Mouse (Mus musculus) midbrain, embryonic 16.5 days (tissue): ENCODE measurements around the gene Sec22a. TPM values are rescaled to one million over a fixed set of nuclear protein-coding genes. Genes with fewer than 3 reads are reported as not detected.
A peak's percentile ranks its signal among the peaks of the same experiment; 100 is the strongest.

Experiments used
- ATAC-seq: fragments of 200-750 bp; cut with Nextera tagmentation; 2 replicates; pipeline ENCODE4 v1.8.0; 2017; ENCODE audit warnings: moderate TSS enrichment
- H3K27ac ChIP-seq: fragments of 300-500 bp; sonication (generic); 2 replicates; pipeline ENCODE4 v1.5.1; 2014; ENCODE audit warnings: mild to moderate bottlenecking, low read length, mixed read lengths
- H3K27me3 ChIP-seq: fragments of 300-500 bp; sonication (generic); 2 replicates; pipeline ENCODE4 v1.6.1; 2014; ENCODE audit warnings: low read depth, low read length, mixed read lengths; ENCODE audit not compliant: control insufficient read depth, insufficient read depth
- H3K36me3 ChIP-seq: fragments of 300-500 bp; sonication (generic); 2 replicates; pipeline ENCODE4 v1.6.1; 2014; ENCODE audit warnings: mild to moderate bottlenecking, low read length, moderate library complexity, mixed read lengths; ENCODE audit not compliant: control insufficient read depth, insufficient read depth
- H3K4me1 ChIP-seq: fragments of 300-500 bp; sonication (generic); 2 replicates; pipeline ENCODE4 v1.6.1; 2014; ENCODE audit warnings: mild to moderate bottlenecking, low read length, mixed read lengths; ENCODE audit not compliant: control insufficient read depth, insufficient read depth
- H3K4me2 ChIP-seq: fragments of 300-500 bp; sonication (generic); 2 replicates; pipeline ENCODE4 v1.6.1; 2014; ENCODE audit warnings: mild to moderate bottlenecking, low read length, mixed read lengths
- H3K4me3 ChIP-seq: fragments of 300-500 bp; sonication (generic); 2 replicates; pipeline ENCODE4 v1.5.1; 2014; ENCODE audit warnings: low read depth, mild to moderate bottlenecking, low read length, moderate library complexity, mixed read lengths
- H3K9ac ChIP-seq: fragments of 300-500 bp; sonication (generic); 2 replicates; pipeline ENCODE4 v1.6.1; 2014; ENCODE audit warnings: low read depth, low read length, mixed read lengths
- H3K9me3 ChIP-seq: fragments of 300-500 bp; sonication (generic); replicated peaks from 2 replicates; pipeline ENCODE4 v1.6.1; 2014; ENCODE audit warnings: mild to moderate bottlenecking, low read length, mixed read lengths; ENCODE audit not compliant: control insufficient read depth, poor library complexity, severe bottlenecking
- WGBS: fragments of 180-500 bp; shearing (Covaris S2); extraction: QIAGEN DNeasy Blood & Tissue Kit; methylation state at CpG from one replicate; pipeline ENCODE4 v1.1.7; 2014; 5-methylcytosine and 5-hydroxymethylcytosine counted together
- polyA plus RNA-seq: library from polyadenylated mRNA; unstranded; fragments of >200 nt; fragmentation: Nextera tagmentation; extraction: Ambion mirVana; gene quantifications from 2 replicates; pipeline ENCODE4 v1.2.1, GENCODE M21; 2015

Gene Sec22a
- polyA plus RNA-seq, 1 experiment from 2014 or later, result 40.4 TPM

DNA sequence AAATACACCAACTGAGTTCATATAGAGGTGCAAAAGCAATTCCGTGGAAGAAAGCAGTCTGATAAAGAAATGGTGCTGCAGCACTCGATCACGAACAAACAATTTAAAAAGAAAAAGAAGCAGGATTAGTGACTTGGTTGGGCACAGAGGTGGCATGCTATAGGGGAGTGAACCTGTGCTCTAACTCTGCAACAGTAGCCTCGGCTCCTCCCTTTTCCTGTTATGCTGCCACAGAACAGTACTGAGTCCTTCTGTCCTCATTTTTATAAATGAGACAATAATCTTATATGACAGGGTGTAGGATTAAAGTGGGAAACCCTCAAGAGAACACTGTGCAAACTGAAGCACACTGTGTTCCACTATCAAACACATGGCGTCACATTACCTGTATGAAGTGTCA is 46.3 kb downstream of the Sec22a start:
- Histone ChIP-seq H3K27me3 (no peaks in the 10 kb centered on the region), H3K4me1 (no peaks in the 10 kb centered on the region), H3K9ac (no peak overlapping the region), H3K27ac (no peak overlapping the region), H3K36me3 (0 out of 2 replicates have a peak, but pooled peaks cover 2% of the 10 kb centered on the region), H3K4me2 (no peak overlapping the region), H3K9me3 (no peaks in the 10 kb centered on the region), H3K4me3 (no peak overlapping the region)
- WGBS, result 85% methylated on average over 5 of the region's 5 CpGs
- no peak for ATAC-seq

DNA sequence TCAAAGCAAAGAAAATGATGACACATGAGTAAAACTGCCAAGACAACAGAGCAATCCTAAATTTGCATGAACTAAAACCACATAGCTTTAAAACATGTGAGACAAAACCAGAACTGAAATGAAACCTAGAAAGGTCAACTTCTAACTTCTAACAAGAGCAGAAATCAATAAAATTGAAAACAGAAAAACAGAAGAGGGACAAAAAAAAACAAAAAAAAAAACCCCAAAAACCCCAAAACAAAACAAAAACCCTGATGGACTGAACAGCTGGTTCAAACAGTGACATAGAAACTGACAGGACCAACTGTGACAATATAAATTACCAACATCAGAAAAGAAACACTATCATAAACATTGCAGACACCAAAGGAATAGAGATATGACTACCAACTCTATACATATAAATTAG is 46.9 kb downstream of the Sec22a start:
- no peaks in the 10 kb centered on the region for H3K9me3 ChIP-seq
- no peak for ATAC-seq
- H3K9ac ChIP-seq, result no peak overlapping the region
- no peak overlapping the region for H3K4me3 ChIP-seq
- H3K4me2 ChIP-seq, result no peak overlapping the region
- H3K4me1 ChIP-seq, result peaks cover under 1% of the 10 kb centered on the region; the same call in 1 of the 2 replicates
- no peak overlapping the region for H3K27ac ChIP-seq
- H3K27me3 ChIP-seq, result no peaks in the 10 kb centered on the region
- 0 out of 2 replicates have a peak, but pooled peaks cover 2% of the 10 kb centered on the region for H3K36me3 ChIP-seq

DNA sequence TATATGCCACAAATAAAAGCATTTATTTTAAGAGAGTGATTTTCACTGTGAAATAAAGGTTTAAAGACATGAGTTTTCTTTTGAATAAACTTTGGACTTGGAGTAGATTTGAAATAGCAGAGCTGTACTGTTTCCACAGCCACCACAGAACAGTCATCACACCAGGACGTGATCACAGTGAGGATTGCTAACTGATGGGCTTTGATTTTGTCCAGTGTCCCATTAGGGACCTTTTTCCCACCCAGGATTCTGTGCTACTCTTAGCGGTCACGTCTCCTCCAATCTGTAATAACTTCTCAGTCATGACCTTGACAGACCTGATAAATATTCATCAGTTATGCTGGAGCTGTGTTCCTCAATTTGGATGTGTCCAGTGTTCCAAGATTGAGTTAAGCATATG is 48.2 kb downstream of the Sec22a start:
- no peaks in the 10 kb centered on the region for H3K27me3 ChIP-seq
- WGBS, result 43% methylated on average over 3 of the region's 3 CpGs

DNA sequence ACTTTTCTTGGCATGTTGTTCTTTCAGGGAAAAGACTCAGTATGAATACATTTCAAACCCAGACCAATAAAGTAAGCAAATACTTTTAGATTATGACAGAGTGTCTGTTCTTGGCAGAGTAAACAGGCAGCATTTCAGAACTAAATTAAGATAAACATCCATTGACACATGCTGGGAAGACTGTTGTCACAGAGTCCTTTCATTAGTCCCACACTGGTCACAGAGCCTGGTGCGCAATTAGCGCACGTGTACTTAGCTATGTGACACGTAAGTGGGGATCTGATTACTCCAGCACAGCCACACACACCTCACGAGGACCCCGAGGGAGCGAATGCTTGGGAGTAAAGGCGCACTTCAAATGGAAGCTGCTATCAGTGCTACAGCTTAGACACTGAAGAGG is 52.1 kb downstream of the Sec22a start:
- no peak overlapping the region for H3K4me2 ChIP-seq
- H3K27ac ChIP-seq, result no peak overlapping the region
- H3K9ac ChIP-seq, result no peak overlapping the region
- 55% methylated on average over 8 of the region's 8 CpGs for WGBS
- no peaks in the 10 kb centered on the region for H3K27me3 ChIP-seq
- 0 out of 2 replicates have a peak, but pooled peaks have one; percentile 36 for ATAC-seq
- 0 out of 2 replicates have a peak, but pooled peaks cover 2% of the 10 kb centered on the region for H3K36me3 ChIP-seq
- no peak overlapping the region for H3K4me3 ChIP-seq
- H3K4me1 ChIP-seq, result peaks cover 3% of the 10 kb centered on the region; the same call in 1 of the 2 replicates
- H3K9me3 ChIP-seq, result no peaks in the 10 kb centered on the region

More for the DNA sequence above, 48.2 kb downstream of the Sec22a start:
- H3K9ac ChIP-seq, result no peak overlapping the region
- H3K36me3 ChIP-seq, result 0 out of 2 replicates have a peak, but pooled peaks cover 2% of the 10 kb centered on the region
- H3K9me3 ChIP-seq, result no peaks in the 10 kb centered on the region
- no peak overlapping the region for H3K4me2 ChIP-seq
- peaks cover 3% of the 10 kb centered on the region; the same call in 1 of the 2 replicates for H3K4me1 ChIP-seq
- H3K4me3 ChIP-seq, result no peak overlapping the region
- ATAC-seq, result no peak
- H3K27ac ChIP-seq, result no peak overlapping the region

DNA sequence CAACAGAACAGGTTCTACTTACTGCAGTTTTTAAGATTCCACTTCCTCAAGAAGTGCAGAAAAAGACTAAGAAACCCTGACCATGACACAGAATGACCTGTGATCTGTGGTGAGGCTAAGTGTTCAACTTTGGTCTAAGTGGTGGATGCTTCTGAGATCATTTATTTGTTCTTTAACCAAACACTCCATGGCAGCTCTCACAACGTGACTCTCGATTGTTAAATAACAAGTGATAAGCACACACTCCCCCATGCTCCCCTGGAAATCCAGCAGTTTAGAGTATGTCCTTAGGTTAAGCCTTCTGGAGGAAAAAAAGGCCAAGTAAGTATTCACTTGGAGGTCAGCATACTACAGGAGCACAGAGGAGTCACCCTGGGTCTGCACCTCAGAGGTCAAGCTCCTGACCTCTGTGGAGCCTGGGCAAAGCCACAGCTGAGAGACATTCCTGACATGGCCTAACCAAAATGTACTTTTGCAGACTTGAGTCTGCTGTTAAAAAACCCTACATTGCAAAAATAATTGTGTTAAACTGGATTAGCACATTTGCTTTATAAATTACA is 53.1 kb downstream of the Sec22a start:
- no peak overlapping the region for H3K9ac ChIP-seq
- H3K27me3 ChIP-seq, result no peaks in the 10 kb centered on the region
- no peak for ATAC-seq
- H3K4me2 ChIP-seq, result no peak overlapping the region
- H3K27ac ChIP-seq, result no peak overlapping the region
- H3K4me1 ChIP-seq, result peaks cover 3% of the 10 kb centered on the region; the same call in 1 of the 2 replicates
- 40% methylated on average over 2 of the region's 2 CpGs for WGBS
- no peak overlapping the region for H3K4me3 ChIP-seq
- H3K36me3 ChIP-seq, result 0 out of 2 replicates have a peak, but pooled peaks cover 4% of the 10 kb centered on the region
- no peaks in the 10 kb centered on the region for H3K9me3 ChIP-seq

DNA sequence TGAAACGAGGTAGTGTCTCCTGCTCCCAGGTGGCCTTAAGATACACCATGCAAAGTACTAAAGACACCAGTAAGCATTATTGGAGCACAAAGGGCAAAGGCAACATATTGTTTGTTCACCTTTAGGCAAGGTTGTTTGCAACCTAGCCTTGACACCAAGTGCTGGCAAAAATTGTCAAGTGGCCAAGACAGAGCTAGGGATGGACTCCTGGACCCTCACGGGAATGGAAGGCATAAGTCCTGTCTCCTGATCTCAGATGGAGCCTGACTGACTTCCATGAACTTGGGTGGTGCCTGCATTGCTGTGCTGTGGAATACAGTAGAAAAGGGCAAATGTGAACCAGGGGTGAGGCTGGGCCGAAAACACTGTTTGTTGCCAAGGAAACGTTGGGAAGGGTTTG is 54.1 kb downstream of the Sec22a start:
- Histone ChIP-seq H3K27ac (no peak overlapping the region), H3K27me3 (no peaks in the 10 kb centered on the region), H3K4me3 (no peak overlapping the region), H3K4me2 (no peak overlapping the region), H3K9ac (no peak overlapping the region), H3K36me3 (peaks cover 4% of the 10 kb centered on the region; the same call in 1 of the 2 replicates), H3K9me3 (no peaks in the 10 kb centered on the region), H3K4me1 (peaks cover 3% of the 10 kb centered on the region; the same call in 1 of the 2 replicates)
- no peak for ATAC-seq
- 87% methylated on average over 4 of the region's 4 CpGs for WGBS

DNA sequence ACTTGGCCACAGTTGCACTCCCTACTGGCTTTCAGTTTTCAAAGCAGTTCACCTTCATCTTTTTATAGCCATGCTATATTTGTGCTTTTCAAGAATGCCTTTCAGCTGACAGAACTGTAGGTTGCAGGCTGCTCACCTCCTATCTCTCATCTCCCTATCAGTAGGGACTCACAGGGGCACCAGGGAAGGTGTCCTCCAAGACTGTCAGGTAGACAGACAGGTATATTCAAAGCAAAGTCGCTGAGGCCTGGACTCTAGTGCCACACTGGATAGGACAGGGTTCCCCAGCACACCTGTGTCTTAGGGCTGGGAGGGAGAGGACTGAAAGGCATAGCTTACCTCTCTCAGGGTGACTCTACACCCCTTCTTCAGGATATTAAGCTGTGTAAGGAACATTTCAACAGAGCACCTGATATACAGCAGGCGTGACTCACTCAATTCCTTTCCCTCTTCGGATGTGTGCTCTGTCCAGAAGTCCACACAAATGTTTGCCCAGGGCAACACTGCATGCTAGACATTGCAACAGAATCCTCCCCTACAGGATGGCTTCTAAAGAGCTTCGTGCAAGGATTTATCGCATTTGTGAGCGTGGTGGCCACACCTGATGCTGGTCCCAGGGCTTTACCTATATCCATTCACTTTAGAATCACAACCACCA is 55.1 kb downstream of the Sec22a start:
- H3K9ac ChIP-seq, result no peak overlapping the region
- peaks cover 8% of the 10 kb centered on the region for H3K36me3 ChIP-seq
- H3K9me3 ChIP-seq, result no peaks in the 10 kb centered on the region
- no peak for ATAC-seq
- no peak overlapping the region for H3K4me3 ChIP-seq
- H3K27me3 ChIP-seq, result no peaks in the 10 kb centered on the region
- 95% methylated on average over 6 of the region's 6 CpGs for WGBS
- H3K4me1 ChIP-seq, result peaks cover 3% of the 10 kb centered on the region; the same call in 1 of the 2 replicates
- no peak overlapping the region for H3K4me2 ChIP-seq
- H3K27ac ChIP-seq, result no peak overlapping the region

DNA sequence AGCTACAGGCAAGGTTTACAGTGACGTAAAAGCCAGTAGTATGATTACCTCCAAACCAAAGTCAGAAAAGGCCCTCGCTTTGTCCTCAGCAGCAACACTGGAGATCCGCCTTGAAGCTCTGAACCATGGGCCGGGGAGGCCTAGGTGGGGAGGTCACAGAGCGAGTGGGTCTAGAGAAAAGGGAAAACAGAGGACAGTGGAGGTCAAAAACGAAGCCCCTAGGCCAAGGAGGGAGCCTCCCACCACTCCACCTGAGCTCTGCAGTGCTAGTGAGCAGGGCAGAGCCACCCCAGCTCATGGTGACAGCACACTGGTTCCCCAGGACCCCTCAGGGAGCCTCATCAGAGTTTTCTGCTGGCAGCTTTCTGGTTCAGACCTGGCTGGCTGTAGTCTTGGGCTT is 55.7 kb downstream of the Sec22a start:
- WGBS, result 90% methylated on average over 6 of the region's 6 CpGs
- no peak overlapping the region for H3K4me3 ChIP-seq
- H3K27ac ChIP-seq, result no peak overlapping the region
- no peak overlapping the region for H3K9ac ChIP-seq
- H3K9me3 ChIP-seq, result no peaks in the 10 kb centered on the region
- H3K4me1 ChIP-seq, result peaks cover 3% of the 10 kb centered on the region; the same call in 1 of the 2 replicates
- peaks cover 9% of the 10 kb centered on the region for H3K36me3 ChIP-seq
- H3K4me2 ChIP-seq, result no peak overlapping the region
- no peaks in the 10 kb centered on the region for H3K27me3 ChIP-seq
- no peak for ATAC-seq

DNA sequence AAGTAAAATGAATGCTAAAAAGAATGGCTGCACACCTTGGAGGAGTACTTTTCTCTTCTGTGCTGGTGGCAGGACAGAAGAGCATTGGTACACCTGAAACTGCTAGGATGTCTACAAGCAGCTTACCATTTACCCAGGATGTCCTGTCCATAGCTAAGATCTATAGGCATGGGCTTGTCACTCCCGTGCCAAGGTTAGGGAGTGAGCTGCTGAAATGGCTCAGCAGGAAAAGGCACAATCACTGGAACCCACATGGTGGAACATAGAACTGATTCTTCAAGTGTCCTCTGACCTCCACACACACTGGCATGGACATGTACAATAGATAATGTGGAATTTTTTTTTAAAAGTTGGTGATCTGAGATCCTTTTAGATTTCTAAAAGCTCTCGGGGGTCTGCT is 56.4 kb downstream of the Sec22a start:
- Histone ChIP-seq H3K27me3 (no peaks in the 10 kb centered on the region), H3K4me1 (peaks cover 3% of the 10 kb centered on the region; the same call in 1 of the 2 replicates), H3K9ac (no peak overlapping the region), H3K4me2 (no peak overlapping the region), H3K36me3 (peaks cover 11% of the 10 kb centered on the region), H3K9me3 (no peaks in the 10 kb centered on the region), H3K4me3 (no peak overlapping the region), H3K27ac (no peak overlapping the region)
- WGBS, result 84% methylated on average over 2 of the region's 2 CpGs
- ATAC-seq, result no peak
